In genomic region chr9:97111506-97111905, GRCm38 (mm10) we compare ENCODE assay signal across 8 mouse cellular contexts. TPM values are rescaled to one million over a fixed set of nuclear protein-coding genes. Genes with fewer than 3 reads are reported as not detected.
DNase-seq lines count a peak whose midpoint lies in the region; ATAC-seq and TF ChIP-seq lines count a peak whose summit lies in the region.

No protein-coding gene starts in this region.

- H3K27ac ChIP-seq in hindbrain, embryonic 16.5 days (ENCODE audit: low read depth, low read length) = peak overlapping the region; percentile 91
- peak overlapping the region; percentile 88 for H3K27ac ChIP-seq in liver, postnatal 0 days (ENCODE audit: low read depth)

- peak overlapping the region; percentile 91 for H3K4me3 ChIP-seq in hindbrain, embryonic 16.5 days (ENCODE audit: low read length)
- peak overlapping the region; percentile 72 for H3K4me3 ChIP-seq in liver, postnatal 0 days (ENCODE audit: low read depth, low read length)

- peak overlapping the region; percentile 88 for H3K9ac ChIP-seq in hindbrain, embryonic 16.5 days (ENCODE audit: low read depth, low read length)
- H3K9ac ChIP-seq in liver, postnatal 0 days (replicated peaks) = peak overlapping the region; percentile 86

- 6% methylated on average over 6 of the region's 6 CpGs for WGBS in hindbrain, embryonic 16.5 days
- WGBS in liver, postnatal 0 days (ENCODE audit: insufficient replicate concordance) = 16% methylated on average over 6 of the region's 6 CpGs

- intact Hi-C loops in gastrocnemius, postnatal 14 days (cut with DNase I; ENCODE audit: low total_unique reads) = no loop called here

- H3K4me1 ChIP-seq in hindbrain, embryonic 16.5 days (ENCODE audit: control insufficient read depth, insufficient read depth, low read depth, low read length) = peaks cover 12% of the 10 kb centered on the region
- peaks cover 11% of the 10 kb centered on the region; the same call in 1 of the 2 replicates for H3K4me1 ChIP-seq in liver, postnatal 0 days (ENCODE audit: insufficient read depth)

- no peaks in the 10 kb centered on the region for H3K36me3 ChIP-seq in hindbrain, embryonic 16.5 days (ENCODE audit: control insufficient read depth, insufficient read depth, low read length)
- no peaks in the 10 kb centered on the region for H3K36me3 ChIP-seq in liver, postnatal 0 days (replicated peaks; ENCODE audit: insufficient read depth, low read length)

- DNase-seq in heart, adult 11 months = peak; percentile 78
- DNase-seq in heart, adult 8-10 months (ENCODE audit: low spot score) = no peak
- DNase-seq in R1 (ENCODE audit: low read depth, low spot score) = peak; percentile 87
- DNase-seq in liver, postnatal 0 days = no peak
- DNase-seq in adrenal gland, postnatal 4 days (ENCODE audit: low spot score in 2 of 2) = no peak
- no peak for DNase-seq in gastrocnemius, postnatal 14 days

- no peaks in the 10 kb centered on the region for H3K27me3 ChIP-seq in hindbrain, embryonic 16.5 days (replicated peaks; ENCODE audit: control insufficient read depth, insufficient read depth, low read length)
- peaks cover 27% of the 10 kb centered on the region for H3K27me3 ChIP-seq in liver, postnatal 0 days (ENCODE audit: insufficient read depth, low read length)

- 0 out of 2 replicates have a peak, but pooled peaks have one; percentile 18 for ATAC-seq in hindbrain, embryonic 16.5 days
- ATAC-seq in liver, postnatal 0 days = no peak
- no peak for ATAC-seq in activated CD4-positive, CD25-positive, alpha-beta regulatory T cell, adult 4 months

- TF ChIP-seq EP300 in liver, postnatal 0 days (IDR thresholded peaks at IDR 0.05; ENCODE audit: low read depth) = no peak

- H3K4me2 ChIP-seq in hindbrain, embryonic 16.5 days (ENCODE audit: low read length) = peak overlapping the region; percentile 72
- peak overlapping the region; percentile 79 for H3K4me2 ChIP-seq in liver, postnatal 0 days (ENCODE audit: low read depth, low read length)

- no peaks in the 10 kb centered on the region for H3K9me3 ChIP-seq in hindbrain, embryonic 16.5 days (ENCODE audit: control insufficient read depth, low read length)
- 0 out of 2 replicates have a peak, but pooled peaks cover 3% of the 10 kb centered on the region for H3K9me3 ChIP-seq in liver, postnatal 0 days (ENCODE audit: low read length)

- no peak for TF ChIP-seq CTCF in liver, postnatal 0 days (IDR thresholded peaks at IDR 0.05; ENCODE audit: low read depth)

RNA-seq across cellular contexts. Expression of gene Slc25a36, which starts 0.5 kb away (rescaled TPM):
- total RNA-seq in heart, adult 8-10 months (2022) = 10 to 100 TPM; 38.7 to 46.7 (median 40.4) TPM
- polyA plus RNA-seq in hindbrain, embryonic 16.5 days (2015; fragmentation: Nextera tagmentation; extraction: Ambion mirVana) = 66.9 and 70.2 TPM in 2 replicates
- 4.3 and 4.8 TPM in 2 replicates for polyA plus RNA-seq in liver, postnatal 0 days (2015; fragmentation: Nextera tagmentation; extraction: Ambion mirVana)
- 100 to 1,000 TPM; 116 to 123 TPM for total RNA-seq in adrenal gland, postnatal 4 days (2021)
- polyA plus RNA-seq in activated CD4-positive, CD25-positive, alpha-beta regulatory T cell, adult 4 months (2017; shearing (Covaris generic)) = 10 to 100 TPM; 50.2 to 59.9 TPM
- total RNA-seq in gastrocnemius, postnatal 14 days (2021) = 10 to 100 TPM; 34.0 to 37.2 TPM

Comparison
In these comparisons a context has a peak if more than half of its experiments do, and no peak if none do; other contexts are left out.
1. DNase-seq: peak in heart, adult 11 months (single experiment) and R1 (single experiment); none in heart, adult 8-10 months (single experiment), liver, postnatal 0 days (single experiment), adrenal gland, postnatal 4 days (0 of 2) and gastrocnemius, postnatal 14 days (single experiment).